Mouse (Mus musculus): ENCODE measurements around the gene Rbm10. TPM values are rescaled to one million over a fixed set of nuclear protein-coding genes. Genes with fewer than 3 reads are reported as not detected.

Gene Rbm10
- polyA plus RNA-seq, 1 experiment from 2014 or later, result 76.9 TPM

Other genes starting within 250 kb of the Rbm10 start
- gene Jade3, start 191.8 kb upstream of the Rbm10 start, polyA plus RNA-seq (2015; fragmentation: Nextera tagmentation; extraction: Ambion mirVana), result 11.0 and 12.0 TPM in 2 replicates
- gene Rgn, start 67.7 kb upstream of the Rbm10 start, polyA plus RNA-seq (2015; fragmentation: Nextera tagmentation; extraction: Ambion mirVana), result 2.0 and 3.0 TPM in 2 replicates
- 232 and 245 TPM in 2 replicates for gene Ndufb11, start 116 bp downstream of the Rbm10 start, polyA plus RNA-seq (2015; fragmentation: Nextera tagmentation; extraction: Ambion mirVana)
- 203 and 207 TPM in 2 replicates for gene Uba1, start 40.8 kb downstream of the Rbm10 start, polyA plus RNA-seq (2015; fragmentation: Nextera tagmentation; extraction: Ambion mirVana)
- 109 and 113 TPM in 2 replicates for gene Cdk16, start 70.5 kb downstream of the Rbm10 start, polyA plus RNA-seq (2015; fragmentation: Nextera tagmentation; extraction: Ambion mirVana)
- gene Usp11, start 86.4 kb downstream of the Rbm10 start, polyA plus RNA-seq (2015; fragmentation: Nextera tagmentation; extraction: Ambion mirVana), result 38.1 and 38.7 TPM in 2 replicates
- 97.6 and 102 TPM in 2 replicates for gene Araf, start 180.3 kb downstream of the Rbm10 start, polyA plus RNA-seq (2015; fragmentation: Nextera tagmentation; extraction: Ambion mirVana)

All from lung, embryonic 15.5 days (tissue).